Mouse (Mus musculus): ENCODE measurements around the gene Mlh3.

The Mlh3 gene

GRCm38 (mm10) chr12:85192461-85193108, 77.8 kb downstream of the Mlh3 start:
- DNase-seq (ENCODE audit: low spot score in 2 of 2): peak; percentile 37 to 61

DNA sequence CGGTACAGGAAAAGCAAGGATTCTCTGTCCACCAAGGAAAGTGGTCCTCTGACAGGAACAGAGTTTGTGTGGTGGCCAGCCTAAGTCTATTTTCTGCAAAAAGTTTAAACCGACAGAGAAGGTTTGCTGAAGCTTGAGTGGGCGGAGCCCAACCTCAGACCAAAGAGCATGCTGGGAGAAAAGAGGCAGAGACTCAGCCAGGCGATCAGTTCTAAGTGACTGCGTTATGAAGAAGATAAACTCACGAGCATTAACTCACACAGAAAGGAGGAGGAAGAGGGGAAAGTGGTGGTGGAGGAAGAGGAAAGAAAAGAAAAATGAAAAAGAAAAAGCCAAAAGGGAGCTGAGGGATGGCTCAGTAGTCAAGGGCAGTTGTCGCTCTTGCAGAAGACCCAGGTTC, 80.1 kb downstream of the Mlh3 start:
- no peak for DNase-seq (ENCODE audit: low spot score in 2 of 2)

- no peak for DNase-seq (ENCODE audit: low spot score in 2 of 2)
These were observed 84.0 kb downstream of the Mlh3 start for GRCm38 (mm10) chr12:85186361-85186760.

GRCm38 (mm10) chr12:85185810-85186209, 84.6 kb downstream of the Mlh3 start:
- DNase-seq (ENCODE audit: low spot score in 2 of 2): no peak

Measured in urinary bladder, postnatal 36 days (tissue).